Mouse (Mus musculus): ENCODE measurements around the gene Gm21775. TPM values are rescaled to one million over a fixed set of nuclear protein-coding genes. Genes with fewer than 3 reads are reported as not detected.
"Not testable (repeated sequence)": the region's sequence is repeated elsewhere in the genome, so short reads cannot be mapped to it uniquely, and the experiment has no call there.

The Gm21775 gene
- not detected in 2 replicates for polyA plus RNA-seq (2016; fragmentation: Nextera tagmentation; extraction: Ambion mirVana)

DNA sequence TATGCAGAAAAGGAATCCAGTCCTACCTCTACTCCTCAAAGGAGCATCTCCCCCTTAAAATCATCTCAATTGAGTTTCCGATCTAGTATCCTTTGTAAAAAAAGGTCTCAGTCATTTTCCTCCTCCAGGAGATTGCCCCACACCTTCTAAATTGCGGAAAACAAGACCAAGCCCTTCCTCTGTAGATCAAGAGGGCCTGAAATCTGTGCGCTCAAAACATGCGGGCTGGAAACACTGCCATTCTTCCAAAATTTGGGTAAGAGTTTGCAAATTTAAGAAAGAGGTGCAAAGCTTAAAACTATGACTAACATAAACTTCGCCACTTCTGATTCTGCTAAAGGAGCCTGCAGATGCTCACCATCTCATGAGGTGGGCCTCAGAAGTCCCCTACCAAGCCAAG is at the start of gene Gm21775:
TSS of gene Gm21775 (plus strand) at position 301 of the 400 bp plus-strand sequence.
- not testable (repeated sequence) for H3K27ac ChIP-seq; H3K27me3 ChIP-seq (ENCODE audit: insufficient read depth, poor library complexity, severe bottlenecking); H3K9me3 ChIP-seq; H3K4me1 ChIP-seq (replicated peaks); H3K36me3 ChIP-seq; H3K4me3 ChIP-seq; DNase-seq (ENCODE audit: low spot score)
- 71% methylated on average over 2 of the region's 5 CpGs for WGBS

DNA sequence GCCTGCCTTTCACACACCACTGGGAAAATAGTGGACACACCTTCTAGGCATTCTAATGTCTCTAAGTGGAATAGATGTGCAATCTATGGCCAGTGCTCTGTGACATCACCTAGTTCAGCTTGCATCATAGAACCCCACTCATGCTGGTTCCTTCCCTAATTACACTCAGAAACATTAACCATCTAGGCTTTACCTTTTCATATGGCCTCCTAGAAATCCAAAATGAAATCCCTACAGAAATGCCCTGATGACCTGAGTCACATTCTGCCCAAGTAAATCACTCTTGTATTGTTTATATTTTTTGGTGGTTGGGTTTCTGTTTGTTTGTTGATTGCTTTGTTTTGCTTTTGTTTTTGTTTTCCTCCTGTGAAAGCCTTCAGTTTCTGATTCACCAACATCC is 17.3 kb upstream of the Gm21775 start, which contains the start of gene Gm20737:
TSS of gene Gm20737 (minus strand) at position 101 of the 400 bp plus-strand sequence.
- H3K27me3 ChIP-seq (ENCODE audit: insufficient read depth, poor library complexity, severe bottlenecking); H3K4me3 ChIP-seq; H3K9me3 ChIP-seq; H3K4me1 ChIP-seq (replicated peaks); DNase-seq (ENCODE audit: low spot score); H3K27ac ChIP-seq; H3K36me3 ChIP-seq: not testable (repeated sequence)

Other genes starting within 250 kb of the Gm21775 start
- gene Gm20834, start 228.9 kb upstream of the Gm21775 start, polyA plus RNA-seq (2016; fragmentation: Nextera tagmentation; extraction: Ambion mirVana), result not detected in 2 replicates
- not detected in 2 replicates for gene Gm28510, start 140.7 kb upstream of the Gm21775 start, polyA plus RNA-seq (2016; fragmentation: Nextera tagmentation; extraction: Ambion mirVana)
- not detected in 2 replicates for gene Gm20737, start 17.4 kb upstream of the Gm21775 start, polyA plus RNA-seq (2016; fragmentation: Nextera tagmentation; extraction: Ambion mirVana)
- gene Gm21900, start 62.9 kb downstream of the Gm21775 start, polyA plus RNA-seq (2016; fragmentation: Nextera tagmentation; extraction: Ambion mirVana), result not detected in 2 replicates
- gene Gm20777, start 199.0 kb downstream of the Gm21775 start, polyA plus RNA-seq (2016; fragmentation: Nextera tagmentation; extraction: Ambion mirVana), result not detected in 2 replicates